Mouse (Mus musculus): ENCODE data around the gene Ttll3. TPM values are rescaled to one million over a fixed set of nuclear protein-coding genes. Genes with fewer than 3 reads are reported as not detected.

Gene Ttll3
- total and polyA plus RNA-seq, 2 experiments from 2014 or later: 10.0 to 14.6 TPM

DNA sequence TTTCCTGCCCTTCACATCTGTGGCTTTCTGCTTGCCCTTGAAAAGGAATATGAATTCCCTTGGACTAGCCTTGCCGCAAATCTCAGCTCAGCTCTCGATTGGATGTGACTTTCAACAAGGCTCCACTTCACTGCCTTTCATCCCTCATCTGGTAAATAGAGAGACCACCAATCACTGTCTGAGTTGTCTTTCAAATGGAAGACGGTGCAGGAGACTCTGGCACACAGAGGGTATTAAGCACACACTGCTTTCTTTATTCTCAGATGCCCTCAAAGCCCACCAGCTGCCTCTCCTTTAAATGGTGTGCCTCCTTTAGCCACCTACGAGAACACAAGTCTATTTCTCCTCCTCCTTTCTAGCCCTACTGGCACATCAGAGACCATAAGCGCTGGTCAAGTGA is 20.5 kb upstream of the Ttll3 start:
- Histone ChIP-seq H3K4me2 (ENCODE audit: low read depth, low read length, poor library complexity, severe bottlenecking) (no peak overlapping the region), H3K4me1 (ENCODE audit: insufficient read depth, low read length) (no peaks in the 10 kb centered on the region), H3K4me3 (ENCODE audit: low read depth, low read length) (no peak overlapping the region), H3K9ac (replicated peaks; ENCODE audit: low read length, poor library complexity, severe bottlenecking) (no peak overlapping the region), H3K9me3 (ENCODE audit: low read length) (no peaks in the 10 kb centered on the region), H3K36me3 (ENCODE audit: insufficient read depth, low read length) (peaks cover 56% of the 10 kb centered on the region), H3K27ac (ENCODE audit: low read depth, low read length) (no peak overlapping the region), H3K27me3 (ENCODE audit: insufficient read depth, low read length) (no peaks in the 10 kb centered on the region)
- 78% methylated on average over 5 of the region's 5 CpGs for WGBS
- peak; percentile 27; the same call in 1 of the 2 replicates for ATAC-seq (ENCODE audit: low FRiP score)
- no peak for TF ChIP-seq CTCF (IDR thresholded peaks at IDR 0.05)
- DNase-seq (ENCODE audit: low spot score): peak; percentile 22

GRCm38 (mm10) chr6:113370194-113370929 is 18.7 kb upstream of the Ttll3 start:
- no peaks in the 10 kb centered on the region for H3K9me3 ChIP-seq (ENCODE audit: low read length)
- no peaks in the 10 kb centered on the region for H3K27me3 ChIP-seq (ENCODE audit: insufficient read depth, low read length)
- DNase-seq (ENCODE audit: low spot score): no peak
- H3K36me3 ChIP-seq (ENCODE audit: insufficient read depth, low read length): peaks cover 69% of the 10 kb centered on the region
- H3K9ac ChIP-seq (replicated peaks; ENCODE audit: low read length, poor library complexity, severe bottlenecking): no peak overlapping the region
- H3K4me1 ChIP-seq (ENCODE audit: insufficient read depth, low read length): no peaks in the 10 kb centered on the region
- WGBS: 94% methylated on average over 20 of the region's 20 CpGs
- no peak overlapping the region for H3K4me2 ChIP-seq (ENCODE audit: low read depth, low read length, poor library complexity, severe bottlenecking)
- no peak overlapping the region for H3K27ac ChIP-seq (ENCODE audit: low read depth, low read length)
- no peak overlapping the region for H3K4me3 ChIP-seq (ENCODE audit: low read depth, low read length)
- no peak for TF ChIP-seq CTCF (IDR thresholded peaks at IDR 0.05)
- ATAC-seq (ENCODE audit: low FRiP score): no peak

DNA sequence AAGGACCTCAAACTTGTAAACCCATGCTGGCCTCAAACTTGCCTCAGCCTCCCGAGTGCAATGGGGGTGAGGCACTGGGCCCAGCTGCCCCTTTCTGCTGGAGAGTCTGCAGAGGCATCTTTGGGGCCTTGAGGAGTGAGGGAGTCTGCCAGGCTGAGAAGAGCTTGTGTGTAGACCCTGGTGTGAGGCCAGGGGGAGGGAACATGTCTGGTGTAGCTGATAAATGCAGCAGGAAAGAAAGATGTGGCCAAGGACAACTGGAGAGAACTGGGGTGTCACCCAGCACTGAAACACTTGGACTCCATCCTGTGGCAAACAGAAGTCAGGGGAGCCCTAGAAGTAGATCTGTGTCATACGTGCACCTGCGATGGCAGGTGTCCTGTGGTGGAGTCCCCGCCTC is 15.6 kb upstream of the Ttll3 start:
- 95% methylated on average over 4 of the region's 4 CpGs for WGBS
- ATAC-seq (ENCODE audit: low FRiP score) (no peak), DNase-seq (ENCODE audit: low spot score) (no peak)
- no peak overlapping the region for H3K9ac ChIP-seq (replicated peaks; ENCODE audit: low read length, poor library complexity, severe bottlenecking)
- H3K4me2 ChIP-seq (ENCODE audit: low read depth, low read length, poor library complexity, severe bottlenecking): no peak overlapping the region
- no peaks in the 10 kb centered on the region for H3K27me3 ChIP-seq (ENCODE audit: insufficient read depth, low read length)
- peaks cover 65% of the 10 kb centered on the region for H3K36me3 ChIP-seq (ENCODE audit: insufficient read depth, low read length)
- H3K9me3 ChIP-seq (ENCODE audit: low read length): no peaks in the 10 kb centered on the region
- no peak overlapping the region for H3K27ac ChIP-seq (ENCODE audit: low read depth, low read length)
- no peak for TF ChIP-seq CTCF (IDR thresholded peaks at IDR 0.05)
- no peaks in the 10 kb centered on the region; the same call in 1 of the 2 replicates for H3K4me1 ChIP-seq (ENCODE audit: insufficient read depth, low read length)
- H3K4me3 ChIP-seq (ENCODE audit: low read depth, low read length): no peak overlapping the region

DNA sequence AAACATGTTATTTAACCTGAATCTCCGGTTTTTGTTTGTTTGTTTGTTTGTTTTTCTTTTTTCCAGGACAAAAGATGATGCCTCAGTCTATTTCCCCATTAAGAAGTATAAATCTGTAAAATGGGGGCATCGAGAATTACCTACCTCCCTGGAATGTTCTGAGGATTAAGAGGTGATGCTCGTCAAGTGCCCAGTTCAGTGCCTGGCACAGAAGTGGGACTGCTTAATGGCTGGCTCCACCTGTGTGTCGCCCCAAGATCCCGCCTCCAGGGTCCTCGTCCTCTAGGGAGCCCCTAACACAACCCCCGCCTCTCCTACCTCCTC is 11.9 kb upstream of the Ttll3 start:
- TF ChIP-seq CTCF (IDR thresholded peaks at IDR 0.05): no peak; the same call in 1 of the 2 replicates
- peak overlapping the region; percentile 99 for H3K4me3 ChIP-seq (ENCODE audit: low read depth, low read length)
- H3K27me3 ChIP-seq (ENCODE audit: insufficient read depth, low read length): no peaks in the 10 kb centered on the region
- H3K4me1 ChIP-seq (ENCODE audit: insufficient read depth, low read length): no peaks in the 10 kb centered on the region; the same call in 1 of the 2 replicates
- WGBS: 8% methylated on average over 7 of the region's 7 CpGs
- peak overlapping the region; percentile 97 for H3K9ac ChIP-seq (replicated peaks; ENCODE audit: low read length, poor library complexity, severe bottlenecking)
- DNase-seq (ENCODE audit: low spot score) (no peak), ATAC-seq (ENCODE audit: low FRiP score) (no peak)
- no peaks in the 10 kb centered on the region for H3K9me3 ChIP-seq (ENCODE audit: low read length)
- peak overlapping the region; percentile 92 for H3K27ac ChIP-seq (ENCODE audit: low read depth, low read length)
- peaks cover 42% of the 10 kb centered on the region for H3K36me3 ChIP-seq (ENCODE audit: insufficient read depth, low read length)
- peak overlapping the region; percentile 95 for H3K4me2 ChIP-seq (ENCODE audit: low read depth, low read length, poor library complexity, severe bottlenecking)

GRCm38 (mm10) chr6:113377496-113378385 is 11.3 kb upstream of the Ttll3 start, which contains the start of the genes Tada3 and Arpc4:
Gene Tada3, minus strand, starts transcription at chr6:113377883.
Gene Arpc4, plus strand, starts transcription at chr6:113378115.
- WGBS: under 1% methylated on average over 57 of the region's 61 CpGs
- TF ChIP-seq CTCF (IDR thresholded peaks at IDR 0.05): peak; percentile 34
- Histone ChIP-seq H3K4me2 (ENCODE audit: low read depth, low read length, poor library complexity, severe bottlenecking) (peak within 1 kb of the TSS; percentile 95), H3K9ac (replicated peaks; ENCODE audit: low read length, poor library complexity, severe bottlenecking) (peak within 1 kb of the TSS; percentile 97), H3K4me3 (ENCODE audit: low read depth, low read length) (peak within 1 kb of the TSS; percentile 99), H3K4me1 (ENCODE audit: insufficient read depth, low read length) (no peaks in the 10 kb centered on the region; the same call in 1 of the 2 replicates), H3K9me3 (ENCODE audit: low read length) (no peaks in the 10 kb centered on the region), H3K27me3 (ENCODE audit: insufficient read depth, low read length) (no peaks in the 10 kb centered on the region), H3K36me3 (ENCODE audit: insufficient read depth, low read length) (peaks cover 36% of the 10 kb centered on the region), H3K27ac (ENCODE audit: low read depth, low read length) (peak within 1 kb of the TSS; percentile 92)
- peak; percentile 95 for ATAC-seq (ENCODE audit: low FRiP score)
- peak; percentile 97 for DNase-seq (ENCODE audit: low spot score)
